Mouse (Mus musculus) heart, adult 2 months (tissue): Measurements from ENCODE around the gene Eif1ad.

Experiments used
- CTCF ChIP-seq: fragments of 200-600 bp; IDR thresholded peaks from 2 replicates; pipeline ENCODE4 v1.8.1; 2022; ENCODE audit warnings: antibody characterized with exemption, mild to moderate bottlenecking, moderate library complexity
- EP300 ChIP-seq: fragments of 200-500 bp; IDR thresholded peaks from 2 replicates; pipeline ENCODE4 v1.6.1; 2011; ENCODE audit warnings: low read depth, low read length, control low read depth; ENCODE audit not compliant: insufficient read depth

DNA sequence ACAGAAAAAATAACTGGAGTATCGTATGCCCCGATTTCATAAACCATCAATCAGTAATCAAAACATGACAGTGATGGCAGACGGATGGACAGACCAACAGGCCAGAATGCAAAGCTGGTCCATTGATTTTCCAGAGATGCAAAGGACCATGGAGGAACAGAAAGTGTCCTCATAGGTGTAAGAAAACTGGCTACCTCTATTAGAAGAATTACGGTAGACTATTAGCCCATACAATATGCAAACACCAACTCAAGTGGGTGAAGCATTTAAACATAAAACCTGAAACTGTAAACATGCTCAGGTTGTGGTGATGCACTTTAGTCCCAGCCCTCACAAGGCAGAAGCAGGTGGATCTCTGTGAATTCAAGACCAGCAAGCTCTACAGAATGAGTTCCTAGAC lies 28.8 kb downstream of the Eif1ad start:
- TF ChIP-seq EP300 (no peak), CTCF (no peak)
